Mouse (Mus musculus) embryonic facial prominence, embryonic 14.5 days (tissue): ENCODE data around the gene Asb15. TPM values are rescaled to one million over a fixed set of nuclear protein-coding genes. Genes with fewer than 3 reads are reported as not detected.

Source experiments
- ATAC-seq: fragments of 200-750 bp; cut with Nextera tagmentation; 2 replicates; pipeline ENCODE4 v1.8.0; 2017; ENCODE audit warnings: low read depth, moderate number of reproducible peaks, moderate TSS enrichment
- DNase-seq: peaks from one replicate; pipeline ENCODE4 v3.0.0-alpha.2; 2015; ENCODE audit warnings: low spot score
- H3K27ac ChIP-seq: fragments of 300-500 bp; sonication (generic); replicated peaks from 2 replicates; pipeline ENCODE4 v1.5.1; 2014; ENCODE audit warnings: low read depth, mild to moderate bottlenecking, low read length, moderate library complexity
- H3K27me3 ChIP-seq: fragments of 300-500 bp; sonication (generic); replicated peaks from 2 replicates; pipeline ENCODE4 v1.6.1; 2014; ENCODE audit warnings: low read length; ENCODE audit not compliant: control insufficient read depth, insufficient read depth
- H3K36me3 ChIP-seq: fragments of 300-500 bp; sonication (generic); 2 replicates; pipeline ENCODE4 v1.6.1; 2014; ENCODE audit warnings: low read length, mixed read lengths; ENCODE audit not compliant: control insufficient read depth, insufficient read depth
- H3K4me1 ChIP-seq: fragments of 300-500 bp; sonication (generic); 2 replicates; pipeline ENCODE4 v1.6.1; 2014; ENCODE audit warnings: antibody characterized with exemption, low read length; ENCODE audit not compliant: control insufficient read depth, insufficient read depth
- H3K4me2 ChIP-seq: fragments of 300-500 bp; sonication (generic); 2 replicates; pipeline ENCODE4 v1.6.1; 2014; ENCODE audit warnings: low read depth, mild to moderate bottlenecking, low read length, moderate library complexity, mixed read lengths
- H3K4me3 ChIP-seq: fragments of 300-500 bp; sonication (generic); 2 replicates; pipeline ENCODE4 v1.5.1; 2014; ENCODE audit warnings: low read depth, mild to moderate bottlenecking, low read length
- H3K9ac ChIP-seq: fragments of 300-500 bp; sonication (generic); 2 replicates; pipeline ENCODE4 v1.6.1; 2014; ENCODE audit warnings: low read depth, mild to moderate bottlenecking, low read length, moderate library complexity, mixed read lengths
- H3K9me3 ChIP-seq: fragments of 300-500 bp; sonication (generic); 2 replicates; pipeline ENCODE4 v1.6.1; 2016; ENCODE audit warnings: low read length; ENCODE audit not compliant: control insufficient read depth
- WGBS: fragments of 180-500 bp; shearing (Covaris S2); extraction: QIAGEN DNeasy Blood & Tissue Kit; methylation state at CpG from one replicate; pipeline ENCODE4 v1.1.7; 2014; 5-methylcytosine and 5-hydroxymethylcytosine counted together
- polyA plus RNA-seq: library from polyadenylated mRNA; unstranded; fragments of >200 nt; fragmentation: Nextera tagmentation; extraction: Ambion mirVana; gene quantifications from 2 replicates; pipeline ENCODE4 v1.2.1, GENCODE M21; 2014

The Asb15 gene
- polyA plus RNA-seq, 1 experiment from 2014 or later, result 0.14 TPM

DNA sequence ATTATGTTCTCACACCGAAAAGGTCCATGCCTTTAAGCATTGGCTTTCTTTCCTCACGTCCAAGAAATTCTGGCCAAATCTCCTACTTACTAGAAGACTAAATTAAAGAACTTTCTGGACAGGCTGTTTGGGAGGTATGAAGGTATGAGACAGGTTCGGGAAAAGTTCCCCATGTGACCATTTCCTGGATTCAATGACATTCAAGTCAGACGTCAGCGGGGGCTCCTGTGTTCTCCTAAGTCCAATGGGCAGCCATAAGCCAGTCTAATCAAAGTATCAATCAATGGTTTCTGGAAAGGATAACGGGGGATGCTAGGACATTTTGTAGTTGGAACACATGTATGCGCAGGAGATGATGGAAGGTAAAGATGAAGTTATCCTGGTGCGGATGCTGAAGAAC lies 77.7 kb downstream of the Asb15 start:
- no peaks in the 10 kb centered on the region for H3K4me1 ChIP-seq
- no peak overlapping the region for H3K9ac ChIP-seq
- H3K27ac ChIP-seq, result no peak overlapping the region
- no peak overlapping the region for H3K4me3 ChIP-seq
- ATAC-seq (no peak), DNase-seq (no peak)
- WGBS, result 89% methylated on average over 8 of the region's 8 CpGs
- no peaks in the 10 kb centered on the region for H3K36me3 ChIP-seq
- no peaks in the 10 kb centered on the region; the same call in 1 of the 2 replicates for H3K9me3 ChIP-seq
- no peak overlapping the region for H3K4me2 ChIP-seq
- H3K27me3 ChIP-seq, result no peaks in the 10 kb centered on the region

DNA sequence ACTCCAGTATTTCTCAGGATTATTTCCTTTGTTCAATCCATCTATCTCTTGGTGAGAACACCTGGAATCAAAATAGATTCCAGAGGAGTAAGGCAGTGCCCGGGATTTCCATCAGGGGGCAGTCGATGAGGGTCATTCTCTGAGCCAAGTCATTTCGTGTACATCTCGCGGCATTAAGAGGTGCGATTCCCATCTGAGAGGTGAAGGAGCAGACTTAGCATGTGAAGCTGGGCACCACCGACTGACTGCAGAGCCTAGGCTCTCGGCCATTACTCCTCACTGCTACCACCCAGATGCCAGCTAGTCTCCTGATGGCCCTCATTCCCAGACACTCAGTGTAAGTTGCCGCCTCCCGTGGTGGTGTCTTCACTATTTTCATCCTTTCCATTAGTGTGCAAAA lies 78.6 kb downstream of the Asb15 start:
- WGBS, result 87% methylated on average over 10 of the region's 10 CpGs
- no peak overlapping the region for H3K27ac ChIP-seq
- DNase-seq, result no peak

DNA sequence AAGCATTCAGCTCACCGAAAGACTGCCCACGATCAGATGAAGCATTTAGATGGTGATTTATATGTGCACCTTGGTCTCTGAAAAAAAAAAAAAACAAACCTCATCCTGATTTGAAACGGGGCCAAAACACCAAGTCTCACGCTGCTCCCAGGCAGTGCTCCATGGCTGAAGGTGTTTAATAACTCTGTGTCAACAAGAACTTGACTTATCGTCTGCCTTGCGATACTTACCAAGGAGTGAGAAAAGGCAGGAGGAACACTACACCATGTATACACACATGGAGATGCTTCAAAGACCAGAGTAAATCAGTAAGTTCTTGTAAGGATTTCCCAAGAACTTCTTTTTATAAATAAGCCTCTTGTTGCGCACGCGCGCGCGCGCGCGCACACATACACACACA lies 79.6 kb downstream of the Asb15 start:
- Histone ChIP-seq H3K9me3 (no peaks in the 10 kb centered on the region; the same call in 1 of the 2 replicates), H3K4me2 (no peak overlapping the region), H3K36me3 (no peaks in the 10 kb centered on the region), H3K27me3 (no peaks in the 10 kb centered on the region), H3K4me1 (no peaks in the 10 kb centered on the region), H3K4me3 (no peak overlapping the region), H3K27ac (no peak overlapping the region), H3K9ac (no peak overlapping the region)
- ATAC-seq (no peak), DNase-seq (no peak)
- 89% methylated on average over 15 of the region's 15 CpGs for WGBS

More for the DNA sequence above, 78.6 kb downstream of the Asb15 start:
- no peak overlapping the region for H3K4me3 ChIP-seq
- ATAC-seq, result no peak
- H3K9ac ChIP-seq, result no peak overlapping the region
- H3K4me1 ChIP-seq, result no peaks in the 10 kb centered on the region
- H3K27me3 ChIP-seq, result no peaks in the 10 kb centered on the region
- H3K36me3 ChIP-seq, result no peaks in the 10 kb centered on the region
- H3K4me2 ChIP-seq, result no peak overlapping the region
- no peaks in the 10 kb centered on the region; the same call in 1 of the 2 replicates for H3K9me3 ChIP-seq

DNA sequence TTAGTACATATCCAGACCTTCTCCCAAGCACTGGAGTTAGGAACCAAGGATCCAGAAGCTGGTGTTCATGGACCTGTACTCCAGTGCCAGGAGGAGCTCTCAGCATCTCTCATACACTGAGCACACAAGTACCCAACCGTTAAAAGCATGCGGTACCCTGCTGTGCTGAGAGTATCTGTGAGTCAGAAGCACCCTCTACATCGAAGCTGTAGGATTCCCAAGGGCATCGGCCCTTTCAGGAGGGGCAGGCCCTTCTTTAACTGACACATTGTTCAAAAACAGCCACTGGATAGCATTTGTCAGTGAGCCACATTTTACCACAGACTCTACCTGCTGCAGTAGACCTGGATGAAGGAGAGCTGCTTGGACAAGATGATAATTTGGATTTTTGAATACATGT lies 80.2 kb downstream of the Asb15 start:
- no peaks in the 10 kb centered on the region for H3K27me3 ChIP-seq
- H3K4me1 ChIP-seq, result no peaks in the 10 kb centered on the region
- WGBS, result 74% methylated on average over 4 of the region's 4 CpGs
- H3K4me3 ChIP-seq, result no peak overlapping the region
- no peak overlapping the region for H3K4me2 ChIP-seq
- no peaks in the 10 kb centered on the region; the same call in 1 of the 2 replicates for H3K9me3 ChIP-seq
- DNase-seq (no peak), ATAC-seq (no peak)
- H3K27ac ChIP-seq, result no peak overlapping the region
- H3K9ac ChIP-seq, result no peak overlapping the region
- H3K36me3 ChIP-seq, result peaks cover under 1% of the 10 kb centered on the region

DNA sequence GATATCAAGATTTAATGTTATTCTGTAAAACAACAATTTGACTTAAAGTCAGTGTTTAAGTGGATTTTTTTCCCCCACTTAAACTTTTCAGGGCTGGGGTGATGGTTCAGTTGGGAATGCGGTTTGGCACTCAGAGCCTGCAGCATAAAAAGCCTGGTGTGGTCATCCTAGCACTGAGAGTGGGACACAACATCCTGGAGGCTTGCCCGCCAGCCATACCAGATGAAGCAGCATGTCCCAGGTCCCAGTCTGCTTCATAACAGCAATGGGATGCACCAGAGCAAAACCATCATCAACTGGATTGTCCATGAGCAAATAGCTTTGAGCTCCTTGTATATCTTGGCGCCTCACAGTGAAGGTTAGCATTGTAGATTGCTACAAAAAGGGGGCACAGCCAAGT lies 80.7 kb downstream of the Asb15 start:
- Histone ChIP-seq H3K4me2 (no peak overlapping the region), H3K9ac (no peak overlapping the region), H3K36me3 (peaks cover 6% of the 10 kb centered on the region), H3K9me3 (no peaks in the 10 kb centered on the region; the same call in 1 of the 2 replicates), H3K27me3 (no peaks in the 10 kb centered on the region), H3K4me1 (no peaks in the 10 kb centered on the region), H3K4me3 (no peak overlapping the region), H3K27ac (no peak overlapping the region)
- ATAC-seq, result no peak
- 91% methylated on average over 3 of the region's 3 CpGs for WGBS
- no peak for DNase-seq

DNA sequence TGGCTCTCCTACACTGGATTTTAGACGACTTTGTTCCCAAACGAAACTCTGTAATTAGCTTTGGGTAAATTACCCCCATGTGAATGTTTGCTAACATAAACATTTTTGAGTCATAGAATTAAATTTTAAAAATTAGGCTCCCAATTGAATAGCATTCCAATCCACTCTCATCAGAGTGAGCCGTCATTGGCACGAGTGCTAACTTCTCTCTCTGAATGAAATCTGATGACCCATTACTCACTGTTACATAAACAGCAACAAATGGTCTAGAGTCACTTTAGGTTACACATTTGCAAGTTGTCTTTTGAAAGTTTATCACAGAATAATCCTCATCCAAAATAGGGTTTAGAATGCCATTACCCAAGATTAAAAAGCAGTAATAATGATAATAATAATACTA lies 81.6 kb downstream of the Asb15 start:
- ATAC-seq, result no peak
- WGBS, result 60% methylated on average over 4 of the region's 4 CpGs

DNA sequence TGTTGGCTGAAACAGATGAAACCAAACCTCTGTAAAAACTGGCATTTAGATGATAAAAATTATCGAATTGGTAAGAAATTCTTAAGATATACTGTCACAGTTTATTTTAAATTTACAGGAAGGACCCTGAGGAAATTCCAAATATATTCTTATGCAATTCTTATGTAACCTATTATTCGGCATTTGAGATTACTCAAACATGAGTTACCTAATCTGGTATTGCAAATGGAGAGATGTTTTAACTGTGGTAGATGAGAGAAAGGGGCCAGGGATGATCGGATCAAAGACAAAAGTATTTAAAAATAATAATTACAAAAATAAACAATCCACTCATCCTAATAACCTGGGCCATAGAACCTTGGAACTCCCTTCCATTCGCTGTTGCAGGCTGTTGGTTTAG lies 82.4 kb downstream of the Asb15 start:
- H3K4me2 ChIP-seq, result no peak overlapping the region
- no peak overlapping the region for H3K27ac ChIP-seq
- no peaks in the 10 kb centered on the region for H3K27me3 ChIP-seq
- 88% methylated on average over 4 of the region's 4 CpGs for whole genome bisulfite sequencing
- H3K9me3 ChIP-seq, result no peaks in the 10 kb centered on the region; the same call in 1 of the 2 replicates
- no peaks in the 10 kb centered on the region for H3K4me1 ChIP-seq
- H3K9ac ChIP-seq, result no peak overlapping the region
- no peak for ATAC-seq
- H3K4me3 ChIP-seq, result no peak overlapping the region
- DNase-seq, result no peak
- H3K36me3 ChIP-seq, result peaks cover 22% of the 10 kb centered on the region

More for the DNA sequence above, 81.6 kb downstream of the Asb15 start:
- Histone ChIP-seq H3K27ac (no peak overlapping the region), H3K36me3 (peaks cover 14% of the 10 kb centered on the region), H3K4me1 (no peaks in the 10 kb centered on the region), H3K9me3 (no peaks in the 10 kb centered on the region; the same call in 1 of the 2 replicates), H3K4me3 (no peak overlapping the region), H3K27me3 (no peaks in the 10 kb centered on the region), H3K9ac (no peak overlapping the region), H3K4me2 (no peak overlapping the region)
- DNase-seq, result no peak

DNA sequence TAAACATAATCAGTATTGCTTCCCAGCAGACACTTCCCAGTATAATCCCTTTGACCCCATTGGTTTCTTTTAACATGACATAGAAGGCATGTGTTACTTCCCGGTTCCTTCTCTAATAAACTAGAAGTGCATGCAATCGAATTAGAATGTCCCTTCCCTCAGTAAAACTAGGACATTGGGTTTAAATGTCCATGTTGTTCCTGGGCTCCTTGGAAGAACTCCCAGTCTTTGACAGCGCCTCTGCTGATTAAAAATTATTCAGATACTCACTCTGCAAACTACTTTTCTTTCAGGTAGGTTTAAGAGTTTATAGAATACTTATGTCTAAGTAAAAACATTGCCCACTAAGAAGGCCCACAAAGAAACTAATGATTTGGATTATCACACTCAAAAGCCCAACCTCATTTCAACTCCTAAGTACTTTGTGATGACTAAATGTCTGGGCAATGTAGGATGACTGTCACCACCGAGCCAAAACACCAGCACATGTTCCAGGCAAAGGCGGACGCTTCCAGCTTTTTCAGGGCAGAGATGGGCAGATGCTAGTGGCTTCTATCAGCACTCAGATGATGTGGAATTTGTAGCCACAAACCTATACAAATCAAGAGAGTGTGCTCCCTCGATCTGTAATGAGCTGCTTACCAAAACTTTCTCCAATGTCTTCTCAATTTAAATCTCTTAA lies 84.3 kb downstream of the Asb15 start:
- H3K9ac ChIP-seq, result no peak overlapping the region
- WGBS, result 85% methylated on average over 7 of the region's 7 CpGs
- peaks cover 34% of the 10 kb centered on the region for H3K36me3 ChIP-seq
- H3K27ac ChIP-seq, result no peak overlapping the region
- DNase-seq (no peak), ATAC-seq (no peak)
- no peaks in the 10 kb centered on the region for H3K9me3 ChIP-seq
- no peaks in the 10 kb centered on the region for H3K27me3 ChIP-seq
- H3K4me1 ChIP-seq, result no peaks in the 10 kb centered on the region
- H3K4me2 ChIP-seq, result no peak overlapping the region
- H3K4me3 ChIP-seq, result no peak overlapping the region

DNA sequence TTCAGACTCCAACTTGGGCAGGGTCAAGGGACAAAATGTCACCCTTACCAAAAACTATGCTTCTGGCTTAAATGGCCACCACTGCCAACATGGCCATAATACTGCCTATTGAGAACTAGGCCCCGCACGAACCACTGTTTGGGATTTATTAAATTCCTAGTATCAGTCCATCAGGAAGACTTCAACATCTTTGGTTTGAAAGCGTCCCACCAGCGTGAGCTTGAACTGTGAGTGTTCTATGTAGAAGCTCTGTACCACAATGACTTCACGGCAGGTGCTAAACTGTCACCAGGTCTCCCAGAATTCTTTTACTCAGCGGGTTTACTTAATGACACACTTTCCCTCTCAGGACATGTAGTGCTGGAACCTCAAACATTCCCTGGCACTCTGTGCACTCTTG lies 85.4 kb downstream of the Asb15 start:
- no peak overlapping the region for H3K9ac ChIP-seq
- H3K36me3 ChIP-seq, result peaks cover 45% of the 10 kb centered on the region
- no peak for DNase-seq
- no peaks in the 10 kb centered on the region for H3K27me3 ChIP-seq
- H3K4me1 ChIP-seq, result no peaks in the 10 kb centered on the region
- 97% methylated on average over 6 of the region's 6 CpGs for WGBS
- no peak overlapping the region for H3K4me3 ChIP-seq
- no peak overlapping the region for H3K4me2 ChIP-seq
- H3K9me3 ChIP-seq, result no peaks in the 10 kb centered on the region
- no peak for ATAC-seq
- H3K27ac ChIP-seq, result no peak overlapping the region
